Mouse (Mus musculus) kidney, postnatal 0 days (tissue): ENCODE measurements around the gene Tmem38a. TPM values are rescaled to one million over a fixed set of nuclear protein-coding genes. Genes with fewer than 3 reads are reported as not detected.

Experiments
- ATAC-seq: fragments of 200-750 bp; cut with Nextera tagmentation; replicated peaks from 2 replicates; pipeline ENCODE4 v1.8.0; 2017; ENCODE audit warnings: low read depth, moderate number of reproducible peaks, moderate TSS enrichment, moderate library complexity; ENCODE audit not compliant: low FRiP score
- DNase-seq: peaks from one replicate; pipeline ENCODE4 v3.0.0-alpha.2; 2016; ENCODE audit warnings: low spot score
- H3K27ac ChIP-seq: fragments of 300-500 bp; sonication (generic); 2 replicates; pipeline ENCODE4 v1.5.1; 2014; ENCODE audit warnings: mild to moderate bottlenecking
- H3K27me3 ChIP-seq: fragments of 300-500 bp; sonication (generic); 2 replicates; pipeline ENCODE4 v1.6.1; 2014; ENCODE audit warnings: low read length, mixed read lengths; ENCODE audit not compliant: insufficient read depth
- H3K36me3 ChIP-seq: fragments of 300-500 bp; sonication (generic); 2 replicates; pipeline ENCODE4 v1.6.1; 2014; ENCODE audit warnings: low read length, mixed read lengths; ENCODE audit not compliant: insufficient read depth
- H3K4me1 ChIP-seq: fragments of 300-500 bp; sonication (generic); replicated peaks from 2 replicates; pipeline ENCODE4 v1.6.1; 2014; ENCODE audit warnings: antibody characterized with exemption, low read length, mixed read lengths; ENCODE audit not compliant: insufficient read depth
- H3K4me2 ChIP-seq: fragments of 300-500 bp; sonication (generic); 2 replicates; pipeline ENCODE4 v1.6.1; 2014; ENCODE audit warnings: mild to moderate bottlenecking, low read length, moderate library complexity, mixed read lengths
- H3K4me3 ChIP-seq: fragments of 300-500 bp; sonication (generic); replicated peaks from 2 replicates; pipeline ENCODE4 v1.5.1; 2014; ENCODE audit warnings: low read depth, low read length
- H3K9ac ChIP-seq: fragments of 300-500 bp; sonication (generic); 2 replicates; pipeline ENCODE4 v1.6.1; 2014; ENCODE audit warnings: low read depth, low read length
- H3K9me3 ChIP-seq: fragments of 300-500 bp; sonication (generic); replicated peaks from 2 replicates; pipeline ENCODE4 v1.6.1; 2016; ENCODE audit warnings: low read length, inconsistent platforms, mixed read lengths
- CTCF ChIP-seq: IDR thresholded peaks from 2 replicates; pipeline ENCODE4 v1.5.1; 2016; ENCODE audit warnings: antibody characterized with exemption, low read depth, mild to moderate bottlenecking, moderate library complexity
- WGBS: fragments of 180-500 bp; shearing (Covaris S2); extraction: QIAGEN DNeasy Blood & Tissue Kit; methylation state at CpG from one replicate; pipeline ENCODE4 v1.1.7; 2014; 5-methylcytosine and 5-hydroxymethylcytosine counted together
- polyA plus RNA-seq: library from polyadenylated mRNA; unstranded; fragments of >200 nt; fragmentation: Nextera tagmentation; extraction: Ambion mirVana; gene quantifications from 2 replicates; pipeline ENCODE4 v1.2.1, GENCODE M21; 2015

Tmem38a gene
- 19.3 and 23.0 TPM in 2 replicates for polyA plus RNA-seq

- Histone ChIP-seq H3K27me3 (no peaks in the 10 kb centered on the region), H3K4me3 (peak within 1 kb of the TSS; percentile 60), H3K9ac (peak within 1 kb of the TSS; percentile 68), H3K9me3 (no peaks in the 10 kb centered on the region), H3K36me3 (peaks cover 21% of the 10 kb centered on the region), H3K4me1 (0 out of 2 replicates have a peak, but pooled peaks cover 15% of the 10 kb centered on the region), H3K4me2 (peak within 1 kb of the TSS; percentile 93), H3K27ac (peak within 1 kb of the TSS; percentile 96)
- WGBS: under 1% methylated on average over 42 of the region's 45 CpGs
- peak; percentile 81 for DNase-seq
- TF ChIP-seq CTCF: no peak
- ATAC-seq: no peak
These were observed at the start of gene Tmem38a for GRCm38 (mm10) chr8:72571611-72572473. Tmem38a (plus strand) TSS chr8:72572055.

GRCm38 (mm10) chr8:72532103-72532502 lies 39.8 kb upstream of the Tmem38a start:
- Histone ChIP-seq H3K9me3 (no peaks in the 10 kb centered on the region), H3K36me3 (no peaks in the 10 kb centered on the region), H3K27me3 (no peaks in the 10 kb centered on the region), H3K27ac (no peak overlapping the region), H3K4me1 (no peaks in the 10 kb centered on the region), H3K4me2 (no peak overlapping the region), H3K4me3 (no peak overlapping the region), H3K9ac (no peak overlapping the region)
- DNase-seq (no peak), ATAC-seq (no peak)
- 88% methylated on average over 1 of the region's 1 CpGs for WGBS
- TF ChIP-seq CTCF: no peak

GRCm38 (mm10) chr8:72534888-72535287 lies 37.0 kb upstream of the Tmem38a start:
- H3K4me1 ChIP-seq: no peaks in the 10 kb centered on the region
- DNase-seq (no peak), ATAC-seq (no peak)
- no peak overlapping the region for H3K4me3 ChIP-seq
- no peak overlapping the region for H3K4me2 ChIP-seq
- TF ChIP-seq CTCF: no peak
- H3K27me3 ChIP-seq: no peaks in the 10 kb centered on the region
- no peaks in the 10 kb centered on the region for H3K9me3 ChIP-seq
- 92% methylated on average over 3 of the region's 3 CpGs for WGBS
- H3K36me3 ChIP-seq: no peaks in the 10 kb centered on the region
- H3K9ac ChIP-seq: no peak overlapping the region
- no peak overlapping the region for H3K27ac ChIP-seq

GRCm38 (mm10) chr8:72539234-72539633 lies 32.6 kb upstream of the Tmem38a start:
- Histone ChIP-seq H3K36me3 (no peaks in the 10 kb centered on the region), H3K27ac (no peak overlapping the region), H3K4me3 (no peak overlapping the region), H3K27me3 (no peaks in the 10 kb centered on the region), H3K4me1 (no peaks in the 10 kb centered on the region), H3K4me2 (no peak overlapping the region), H3K9ac (no peak overlapping the region), H3K9me3 (no peaks in the 10 kb centered on the region)
- ATAC-seq (no peak), DNase-seq (no peak)
- TF ChIP-seq CTCF: peak; percentile 40; the same call in 1 of the 2 replicates

- 2% methylated on average over 27 of the region's 27 CpGs for WGBS
- no peak for ATAC-seq
- DNase-seq: peak; percentile 30
- no peak for TF ChIP-seq CTCF
- no peaks in the 10 kb centered on the region for H3K36me3 ChIP-seq
- H3K27me3 ChIP-seq: no peaks in the 10 kb centered on the region
- H3K4me3 ChIP-seq: peak overlapping the region; percentile 96
- H3K4me1 ChIP-seq: peaks cover 6% of the 10 kb centered on the region; the same call in 1 of the 2 replicates
- H3K9ac ChIP-seq: peak overlapping the region; percentile 99
- H3K27ac ChIP-seq: peak overlapping the region; percentile 84
- no peaks in the 10 kb centered on the region for H3K9me3 ChIP-seq
- H3K4me2 ChIP-seq: peak overlapping the region; percentile 93
These were observed 24.6 kb upstream of the Tmem38a start for GRCm38 (mm10) chr8:72547122-72547801.
